Mouse (Mus musculus) hindbrain, embryonic 15.5 days (tissue): ENCODE data around the gene Gdf15. TPM values are rescaled to one million over a fixed set of nuclear protein-coding genes. Genes with fewer than 3 reads are reported as not detected.

Experiments
- ATAC-seq: fragments of 200-750 bp; cut with Nextera tagmentation; 2 replicates; pipeline ENCODE4 v1.8.0; 2017; ENCODE audit warnings: low read depth, moderate number of reproducible peaks, moderate TSS enrichment; ENCODE audit not compliant: low FRiP score
- H3K27ac ChIP-seq: fragments of 300-500 bp; sonication (generic); replicated peaks from 2 replicates; pipeline ENCODE4 v1.5.1; 2015; ENCODE audit warnings: mild to moderate bottlenecking, inconsistent platforms
- H3K27me3 ChIP-seq: fragments of 300-500 bp; sonication (generic); 2 replicates; pipeline ENCODE4 v1.6.1; 2015; ENCODE audit warnings: control low read depth, inconsistent platforms
- H3K36me3 ChIP-seq: fragments of 300-500 bp; sonication (generic); 2 replicates; pipeline ENCODE4 v1.6.1; 2015; ENCODE audit warnings: control low read depth, inconsistent platforms
- H3K4me1 ChIP-seq: fragments of 300-500 bp; sonication (generic); replicated peaks from 2 replicates; pipeline ENCODE4 v1.6.1; 2015; ENCODE audit warnings: control low read depth, inconsistent platforms
- H3K4me2 ChIP-seq: fragments of 300-500 bp; sonication (generic); 2 replicates; pipeline ENCODE4 v1.6.1; 2015; ENCODE audit warnings: moderate library complexity, mild to moderate bottlenecking, inconsistent platforms
- H3K4me3 ChIP-seq: fragments of 300-500 bp; sonication (generic); 2 replicates; pipeline ENCODE4 v1.5.1; 2015; ENCODE audit warnings: mild to moderate bottlenecking, inconsistent platforms
- H3K9ac ChIP-seq: fragments of 300-500 bp; sonication (generic); 2 replicates; pipeline ENCODE4 v1.6.1; 2015; ENCODE audit warnings: inconsistent platforms
- H3K9me3 ChIP-seq: fragments of 300-500 bp; sonication (generic); 2 replicates; pipeline ENCODE4 v1.6.1; 2016; ENCODE audit warnings: control low read depth, inconsistent platforms
- WGBS: fragments of 180-500 bp; shearing (Covaris S2); methylation state at CpG from one replicate; pipeline ENCODE4 v1.1.7; 2015; 5-methylcytosine and 5-hydroxymethylcytosine counted together
- polyA plus RNA-seq: library from polyadenylated mRNA; unstranded; fragments of >200 nt; fragmentation: Nextera tagmentation; extraction: Ambion mirVana; gene quantifications from 2 replicates; pipeline ENCODE4 v1.2.1, GENCODE M21; 2015

Gene Gdf15
- polyA plus RNA-seq, 1 experiment from 2014 or later: 0.25 TPM

DNA sequence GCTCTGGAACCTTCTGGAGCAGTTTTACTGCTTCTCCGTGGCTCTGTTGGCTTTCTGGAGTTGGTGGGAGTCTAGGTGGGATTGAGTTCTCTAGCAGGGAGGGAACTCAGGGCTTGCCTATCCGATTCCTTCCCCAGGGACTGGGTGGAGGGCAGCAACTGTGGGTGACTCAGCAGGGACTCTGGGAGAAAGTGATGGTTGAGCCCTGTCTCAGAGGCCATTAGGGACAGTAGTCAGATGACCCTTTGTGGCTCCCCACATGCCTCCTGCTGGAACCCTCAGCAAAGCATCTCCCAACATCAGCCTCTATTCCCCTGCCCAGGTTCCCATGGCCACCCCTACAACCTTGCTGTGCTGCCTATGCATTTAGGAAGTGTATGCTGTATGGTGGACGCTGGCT, 10.8 kb upstream of the Gdf15 start:
- H3K27ac ChIP-seq: no peak overlapping the region
- ATAC-seq: no peak
- no peak overlapping the region for H3K4me3 ChIP-seq
- no peaks in the 10 kb centered on the region for H3K9me3 ChIP-seq
- H3K4me1 ChIP-seq: peaks cover 20% of the 10 kb centered on the region
- H3K4me2 ChIP-seq: no peak overlapping the region
- no peaks in the 10 kb centered on the region for H3K36me3 ChIP-seq
- WGBS: 69% methylated on average over 3 of the region's 3 CpGs
- H3K27me3 ChIP-seq: no peaks in the 10 kb centered on the region
- no peak overlapping the region for H3K9ac ChIP-seq

DNA sequence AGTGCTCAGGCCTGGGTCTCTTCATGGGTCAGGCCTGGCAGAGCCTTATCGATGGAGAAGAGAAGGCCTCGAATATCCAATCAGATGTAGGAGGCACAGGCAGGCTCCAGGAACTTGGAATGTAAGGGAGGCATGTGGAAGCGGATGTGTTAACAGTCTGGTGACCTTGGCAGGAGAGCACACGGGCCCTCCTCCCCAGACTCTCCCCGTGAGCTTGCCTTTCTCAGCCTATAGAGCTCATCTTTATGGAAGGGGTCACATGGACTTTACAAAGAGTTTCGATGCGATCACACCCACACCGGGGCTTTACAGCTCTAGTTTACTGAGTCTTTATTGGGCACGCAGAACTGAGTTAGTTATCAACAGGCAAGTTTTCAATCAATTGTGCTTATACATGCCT, 6.5 kb upstream of the Gdf15 start:
- 69% methylated on average over 9 of the region's 9 CpGs for WGBS
- Histone ChIP-seq H3K9me3 (no peaks in the 10 kb centered on the region), H3K36me3 (no peaks in the 10 kb centered on the region), H3K27me3 (no peaks in the 10 kb centered on the region), H3K4me3 (no peak overlapping the region), H3K4me1 (no peaks in the 10 kb centered on the region), H3K27ac (no peak overlapping the region), H3K9ac (no peak overlapping the region), H3K4me2 (no peak overlapping the region)
- ATAC-seq: no peak

DNA sequence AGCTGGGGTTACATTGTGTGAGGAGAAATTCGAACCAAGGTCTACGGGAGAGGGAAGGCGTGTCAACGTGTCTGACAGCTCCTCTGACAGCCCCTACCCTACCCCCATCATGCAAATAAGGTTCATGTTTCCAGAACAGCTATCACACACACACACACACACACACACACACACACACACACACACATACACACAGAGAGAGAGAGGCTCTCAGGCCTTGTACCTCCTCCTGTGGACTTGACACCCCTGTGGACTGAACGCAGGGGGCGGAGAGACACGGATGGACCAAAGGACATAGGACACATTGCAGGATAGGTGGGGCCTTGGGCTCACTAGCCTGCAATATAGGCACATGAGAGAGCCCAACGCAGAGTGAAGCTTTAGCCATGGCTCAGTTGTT, 4.6 kb upstream of the Gdf15 start:
- Histone ChIP-seq H3K9me3 (no peaks in the 10 kb centered on the region), H3K4me2 (no peak overlapping the region), H3K9ac (no peak overlapping the region), H3K27me3 (no peaks in the 10 kb centered on the region; the same call in 1 of the 2 replicates), H3K4me1 (no peaks in the 10 kb centered on the region), H3K4me3 (no peak overlapping the region), H3K36me3 (no peaks in the 10 kb centered on the region), H3K27ac (no peak overlapping the region)
- 59% methylated on average over 8 of the region's 8 CpGs for WGBS
- no peak for ATAC-seq

DNA sequence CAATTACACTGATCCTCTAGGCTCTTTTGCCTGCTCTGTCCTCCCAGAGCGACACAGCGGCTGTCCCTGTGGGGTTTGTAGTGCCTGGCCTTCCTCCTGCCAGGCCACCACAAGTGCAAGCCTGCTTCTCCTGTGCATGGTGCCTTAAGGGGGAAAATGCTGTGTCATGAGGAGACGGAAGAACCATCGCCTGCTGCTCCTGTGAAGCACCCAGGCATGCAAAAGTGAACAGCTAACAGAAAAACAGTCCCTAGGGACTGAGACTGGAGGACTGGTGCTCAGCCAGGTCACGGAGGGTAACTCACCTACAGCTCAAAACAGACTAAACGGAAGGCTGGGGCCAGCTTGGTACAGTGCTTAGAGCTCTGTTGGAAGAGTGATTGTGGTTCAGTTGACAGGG, 3.3 kb upstream of the Gdf15 start:
- no peaks in the 10 kb centered on the region for H3K36me3 ChIP-seq
- H3K9ac ChIP-seq: no peak overlapping the region
- H3K27ac ChIP-seq: no peak overlapping the region
- H3K27me3 ChIP-seq: peaks cover 5% of the 10 kb centered on the region; the same call in 1 of the 2 replicates
- whole genome bisulfite sequencing: 78% methylated on average over 6 of the region's 6 CpGs
- no peak overlapping the region for H3K4me2 ChIP-seq
- no peak overlapping the region for H3K4me3 ChIP-seq
- no peaks in the 10 kb centered on the region for H3K9me3 ChIP-seq
- H3K4me1 ChIP-seq: peaks cover 10% of the 10 kb centered on the region
- no peak for ATAC-seq

DNA sequence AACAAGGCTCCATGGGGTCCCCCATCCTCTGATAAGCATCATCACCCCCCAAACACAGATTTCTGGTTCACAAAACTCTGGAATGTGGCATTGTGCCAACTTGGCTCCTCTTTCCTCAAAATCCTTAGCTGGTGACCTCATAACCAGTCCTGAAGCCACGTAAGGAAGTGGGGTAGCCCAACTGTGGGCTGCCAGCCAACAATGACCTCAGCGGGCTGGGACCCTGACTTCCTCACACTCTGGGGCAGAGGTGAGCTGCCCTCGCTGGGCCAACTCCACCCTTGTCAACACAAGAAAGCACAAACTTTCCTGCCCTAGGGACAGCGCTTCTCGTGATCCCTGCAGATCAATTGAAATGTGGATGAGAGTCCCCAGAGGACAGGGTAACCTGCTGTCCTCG, 1.8 kb upstream of the Gdf15 start:
- H3K4me1 ChIP-seq: peaks cover 23% of the 10 kb centered on the region
- H3K27ac ChIP-seq: no peak overlapping the region
- H3K9me3 ChIP-seq: no peaks in the 10 kb centered on the region
- peaks cover 5% of the 10 kb centered on the region; the same call in 1 of the 2 replicates for H3K27me3 ChIP-seq
- WGBS: 57% methylated on average over 6 of the region's 6 CpGs
- H3K4me3 ChIP-seq: no peak overlapping the region
- no peak overlapping the region for H3K4me2 ChIP-seq
- H3K36me3 ChIP-seq: no peaks in the 10 kb centered on the region
- no peak for ATAC-seq
- no peak overlapping the region for H3K9ac ChIP-seq

DNA sequence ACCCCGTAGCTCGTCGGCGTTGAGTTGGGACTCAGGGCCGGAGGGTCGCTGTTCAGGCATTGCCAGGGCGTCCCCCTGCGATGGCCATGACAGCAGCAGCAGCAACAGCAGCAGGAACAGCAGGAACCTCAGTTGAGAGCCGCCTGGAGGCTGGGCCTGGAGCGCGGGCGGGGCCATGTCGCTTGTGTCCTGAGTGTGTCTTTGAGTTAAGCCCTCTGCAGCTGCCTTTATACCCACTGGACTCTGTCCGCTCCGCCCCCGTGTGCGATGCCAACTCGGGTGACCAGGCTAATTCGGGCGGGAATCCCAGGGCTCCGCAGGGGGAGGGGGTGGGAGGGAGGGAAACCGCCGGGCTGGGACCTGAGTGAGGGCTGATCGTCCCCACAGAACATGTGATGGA, 820 bp downstream of the Gdf15 start:
- no peaks in the 10 kb centered on the region for H3K36me3 ChIP-seq
- no peak for ATAC-seq
- H3K9ac ChIP-seq: no peak overlapping the region
- H3K27ac ChIP-seq: no peak overlapping the region
- H3K9me3 ChIP-seq: no peaks in the 10 kb centered on the region
- peaks cover 5% of the 10 kb centered on the region; the same call in 1 of the 2 replicates for H3K27me3 ChIP-seq
- H3K4me2 ChIP-seq: 0 out of 2 replicates have a peak overlapping the region, but pooled peaks have one; percentile 9
- 26% methylated on average over 20 of the region's 24 CpGs for WGBS
- peaks cover 26% of the 10 kb centered on the region for H3K4me1 ChIP-seq
- H3K4me3 ChIP-seq: no peak overlapping the region

DNA sequence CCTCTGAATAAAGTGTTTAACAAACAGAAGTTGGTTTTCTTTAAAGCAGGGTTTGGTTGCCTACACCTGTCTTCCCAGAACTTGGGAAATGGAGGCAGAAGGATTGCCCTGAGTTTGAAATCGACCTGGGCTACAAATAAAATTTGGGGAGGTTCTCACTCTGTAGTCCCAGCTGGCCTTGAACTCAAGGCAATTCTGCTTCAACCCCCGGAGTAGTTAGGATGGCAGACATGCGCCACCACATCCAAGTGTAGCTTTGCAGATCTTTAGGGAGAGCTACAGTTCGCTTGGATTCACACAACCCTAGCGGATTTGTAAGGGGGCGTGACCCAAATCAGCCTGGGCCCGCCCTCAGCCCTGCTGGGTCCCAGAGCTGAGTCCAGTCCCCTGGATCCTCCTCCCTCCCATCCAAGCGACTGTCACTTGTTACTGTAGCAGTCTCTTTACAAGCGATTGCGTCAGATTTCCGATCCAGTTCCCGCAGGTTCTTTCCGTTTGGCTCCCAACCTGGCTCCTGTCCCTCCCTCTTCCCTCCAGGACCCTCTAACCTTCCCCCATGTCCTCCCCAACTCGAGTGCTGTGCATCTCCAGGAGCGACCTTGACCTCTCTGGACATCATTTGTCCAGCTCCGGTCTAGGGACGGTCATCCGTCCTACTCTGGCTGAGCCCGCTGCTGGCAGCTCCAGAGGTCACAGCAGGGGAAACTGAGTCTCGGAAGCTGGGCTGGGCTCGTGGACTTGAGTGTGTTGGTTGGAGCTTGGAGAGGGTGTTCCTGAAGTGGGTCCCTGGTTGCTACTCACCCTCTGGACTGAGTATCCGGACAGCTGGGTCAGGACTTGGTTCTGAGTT, 1.5 kb downstream of the Gdf15 start:
- Histone ChIP-seq H3K4me2 (peak overlapping the region; percentile 78; the same call in 1 of the 2 replicates), H3K4me1 (peaks cover 26% of the 10 kb centered on the region), H3K27me3 (peaks cover 5% of the 10 kb centered on the region; the same call in 1 of the 2 replicates), H3K36me3 (no peaks in the 10 kb centered on the region), H3K27ac (no peak overlapping the region), H3K9me3 (no peaks in the 10 kb centered on the region), H3K4me3 (no peak overlapping the region), H3K9ac (0 out of 2 replicates have a peak overlapping the region, but pooled peaks have one; percentile 3)
- 16% methylated on average over 22 of the region's 22 CpGs for WGBS
- ATAC-seq: 0 out of 2 replicates have a peak, but pooled peaks have one; percentile 10

DNA sequence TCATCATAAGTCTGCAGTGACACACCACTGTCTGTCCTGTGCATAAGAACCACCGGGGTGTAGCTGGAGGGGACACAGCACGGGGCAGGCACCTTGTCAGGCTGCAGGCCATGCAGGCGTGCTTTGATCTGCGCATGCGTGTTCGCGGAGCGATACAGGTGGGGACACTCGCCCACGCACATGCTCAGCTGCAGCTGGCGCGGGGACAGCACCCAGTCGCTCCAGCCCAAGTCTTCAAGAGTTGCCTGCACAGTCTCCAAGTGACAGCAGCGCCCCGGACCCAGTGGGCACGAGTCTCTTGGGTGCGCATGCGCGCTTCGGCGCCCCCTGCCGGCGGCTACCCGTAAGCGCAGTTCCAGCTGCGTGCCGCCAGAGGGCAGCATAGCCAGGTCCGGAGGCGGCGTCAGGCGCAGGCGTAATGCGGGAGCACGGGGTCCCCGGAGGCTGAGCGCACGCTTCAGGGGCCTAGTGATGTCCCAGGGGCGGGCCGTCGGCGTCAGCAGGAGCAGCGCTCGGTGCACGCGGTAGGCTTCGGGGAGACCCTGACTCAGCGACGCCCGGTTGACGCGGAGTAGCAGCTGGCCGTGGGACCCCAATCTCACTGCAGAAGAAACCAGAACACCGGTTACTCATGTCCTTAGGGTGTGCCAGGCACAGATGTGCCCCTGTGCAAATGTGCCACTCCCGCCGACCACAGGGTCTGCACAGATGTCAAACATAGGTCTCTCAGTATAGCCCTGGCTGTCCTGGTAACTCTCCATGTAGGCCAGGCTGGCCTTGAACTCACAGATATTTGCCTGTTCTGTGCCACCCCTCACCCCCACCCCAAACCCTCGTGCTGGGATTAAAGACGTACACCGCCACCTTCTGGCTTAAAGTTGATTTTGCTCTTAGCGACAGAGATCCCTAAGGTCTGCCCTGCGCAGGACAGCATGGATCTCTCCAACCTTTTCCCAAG, 2.4 kb downstream of the Gdf15 start:
- under 1% methylated on average over 60 of the region's 60 CpGs for WGBS
- H3K4me3 ChIP-seq: peak overlapping the region; percentile 49
- peak overlapping the region; percentile 68 for H3K27ac ChIP-seq
- peak overlapping the region; percentile 56 for H3K9ac ChIP-seq
- no peaks in the 10 kb centered on the region for H3K36me3 ChIP-seq
- no peaks in the 10 kb centered on the region for H3K9me3 ChIP-seq
- H3K4me2 ChIP-seq: peak overlapping the region; percentile 78
- peaks cover 5% of the 10 kb centered on the region; the same call in 1 of the 2 replicates for H3K27me3 ChIP-seq
- ATAC-seq: peak; percentile 93
- H3K4me1 ChIP-seq: peaks cover 26% of the 10 kb centered on the region

DNA sequence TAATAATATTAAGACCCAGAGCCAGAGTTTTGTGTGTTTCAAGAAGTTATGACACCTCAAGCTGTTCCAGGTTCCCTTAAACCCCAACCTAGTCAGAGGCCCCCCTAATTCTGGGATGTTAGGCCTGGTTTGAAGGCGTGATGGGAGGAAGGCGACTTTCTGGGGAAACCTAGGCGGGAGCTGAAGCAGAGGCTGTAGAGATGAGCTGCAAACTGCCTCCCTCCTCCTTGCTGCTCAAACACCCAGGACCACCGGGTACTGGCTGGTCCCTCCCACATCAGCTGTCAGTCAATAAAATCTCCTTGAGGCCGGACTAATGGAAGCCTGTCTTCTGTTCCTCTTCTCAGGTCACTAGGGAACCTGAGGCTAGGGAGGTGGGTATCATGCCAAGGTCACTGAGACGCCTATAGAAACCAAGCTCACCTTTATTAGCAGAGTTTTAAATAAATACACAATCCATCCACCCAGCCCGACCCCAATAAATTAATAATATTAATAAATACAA, 3.2 kb downstream of the Gdf15 start:
- peak overlapping the region; percentile 68 for H3K27ac ChIP-seq
- H3K9me3 ChIP-seq: no peaks in the 10 kb centered on the region
- H3K27me3 ChIP-seq: peaks cover 5% of the 10 kb centered on the region; the same call in 1 of the 2 replicates
- ATAC-seq: 0 out of 2 replicates have a peak, but pooled peaks have one; percentile 2
- H3K4me1 ChIP-seq: peaks cover 26% of the 10 kb centered on the region
- no peaks in the 10 kb centered on the region for H3K36me3 ChIP-seq
- H3K4me3 ChIP-seq: peak overlapping the region; percentile 49
- peak overlapping the region; percentile 56 for H3K9ac ChIP-seq
- peak overlapping the region; percentile 78 for H3K4me2 ChIP-seq
- 59% methylated on average over 7 of the region's 7 CpGs for WGBS

DNA sequence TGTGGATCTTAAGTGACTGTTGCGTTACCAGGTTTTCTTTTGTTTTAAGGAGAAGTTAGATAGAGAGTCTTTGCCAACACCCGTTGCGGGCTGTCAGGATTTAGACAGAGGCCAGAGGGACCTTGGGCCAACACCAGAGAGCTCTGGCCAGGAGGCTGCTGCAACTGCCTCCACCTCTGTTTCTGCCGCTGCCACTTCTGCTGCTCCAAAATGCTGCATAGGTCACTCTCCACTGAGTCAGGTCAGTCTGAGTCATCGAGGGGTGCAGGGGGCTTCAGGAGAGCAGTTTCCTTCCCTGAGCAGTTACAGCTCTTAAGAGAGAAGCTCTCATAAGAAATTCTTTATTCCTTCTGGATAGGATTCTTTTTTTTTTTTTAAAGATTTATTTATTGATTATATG, 5.2 kb downstream of the Gdf15 start:
- Histone ChIP-seq H3K36me3 (no peaks in the 10 kb centered on the region), H3K4me2 (no peak overlapping the region), H3K9me3 (no peaks in the 10 kb centered on the region), H3K4me1 (peaks cover 26% of the 10 kb centered on the region), H3K27me3 (peaks cover 8% of the 10 kb centered on the region; the same call in 1 of the 2 replicates), H3K27ac (no peak overlapping the region), H3K9ac (no peak overlapping the region), H3K4me3 (no peak overlapping the region)
- ATAC-seq: no peak
- 86% methylated on average over 5 of the region's 5 CpGs for WGBS

DNA sequence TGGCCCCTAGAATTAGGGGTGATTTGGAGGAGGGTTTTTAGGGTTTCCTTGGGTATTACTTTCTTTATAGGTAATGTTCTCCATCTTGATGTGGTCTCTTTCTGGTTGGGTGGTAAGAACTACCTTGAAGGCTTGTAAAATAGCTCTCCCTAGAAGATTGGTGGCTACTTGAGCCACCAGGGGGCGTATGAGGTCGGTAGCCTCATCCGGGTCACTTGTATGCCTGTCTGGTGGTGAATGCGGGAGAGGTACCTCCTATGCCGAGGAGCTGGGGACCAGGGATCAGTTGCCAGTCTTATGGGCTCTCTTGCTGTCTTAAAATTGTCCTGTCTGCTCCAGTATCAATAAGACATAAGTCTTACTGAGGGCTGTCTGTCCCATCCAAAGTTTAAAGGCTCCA, 7.2 kb downstream of the Gdf15 start:
- Histone ChIP-seq H3K9me3 (no peaks in the 10 kb centered on the region), H3K9ac (no peak overlapping the region), H3K36me3 (no peaks in the 10 kb centered on the region), H3K27ac (no peak overlapping the region), H3K4me2 (no peak overlapping the region), H3K27me3 (0 out of 2 replicates have a peak, but pooled peaks cover 3% of the 10 kb centered on the region), H3K4me3 (no peak overlapping the region), H3K4me1 (peaks cover 13% of the 10 kb centered on the region)
- 14% methylated on average over 5 of the region's 5 CpGs for WGBS
- no peak for ATAC-seq
